Mouse (Mus musculus): ENCODE data around the gene Ptprt.
"Not testable (repeated sequence)": the region's sequence is repeated elsewhere in the genome, so short reads cannot be mapped to it uniquely, and the experiment has no call there.

The Ptprt gene

GRCm38 (mm10) chr2:161519671-161520070 is 1141.3 kb downstream of the Ptprt start:
- no peak for DNase-seq (ENCODE audit: low spot score)

- no peak for DNase-seq (ENCODE audit: low spot score)
Measured at GRCm38 (mm10) chr2:161516921-161517320, 1144.0 kb downstream of the Ptprt start.

- no peak for DNase-seq (ENCODE audit: low spot score)
Measured at GRCm38 (mm10) chr2:161513256-161513655, 1147.7 kb downstream of the Ptprt start.

GRCm38 (mm10) chr2:161511880-161512570 is 1148.9 kb downstream of the Ptprt start:
- DNase-seq (ENCODE audit: low spot score), result not testable (repeated sequence)

DNA sequence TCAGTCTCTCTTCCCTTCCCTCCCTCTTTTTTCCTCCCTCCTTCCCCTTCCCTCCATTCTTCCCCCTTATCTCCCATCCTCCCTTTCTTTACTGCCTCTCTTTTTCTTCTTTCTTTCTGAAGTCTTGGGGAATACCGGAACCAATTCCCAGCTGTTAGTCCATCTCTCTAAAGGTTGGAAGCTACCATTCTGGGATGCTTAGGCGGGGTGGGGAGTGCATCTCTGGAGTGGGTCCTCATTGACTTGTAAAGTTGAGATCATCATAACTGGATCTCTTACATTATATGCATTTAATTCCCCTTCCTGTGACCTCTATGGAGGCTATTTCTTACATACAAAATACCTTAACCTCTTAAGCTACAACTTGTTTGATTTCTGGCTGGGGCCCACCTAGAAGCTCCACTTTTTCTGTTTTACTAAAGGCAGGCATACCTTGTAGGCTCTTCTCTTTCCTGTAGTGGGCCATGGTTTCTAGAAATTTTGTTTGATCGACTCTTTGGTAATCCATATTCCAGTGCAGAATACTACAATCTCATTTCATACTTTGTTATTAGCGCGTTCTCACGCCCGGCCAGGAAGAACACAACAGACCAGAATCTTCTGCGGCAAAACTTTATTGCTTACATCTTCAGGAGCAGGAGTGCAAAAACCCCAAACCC is 1149.7 kb downstream of the Ptprt start:
- DNase-seq (ENCODE audit: low spot score), result no peak

GRCm38 (mm10) chr2:161499097-161499899 is 1161.6 kb downstream of the Ptprt start:
- DNase-seq (ENCODE audit: low spot score), result no peak

DNA sequence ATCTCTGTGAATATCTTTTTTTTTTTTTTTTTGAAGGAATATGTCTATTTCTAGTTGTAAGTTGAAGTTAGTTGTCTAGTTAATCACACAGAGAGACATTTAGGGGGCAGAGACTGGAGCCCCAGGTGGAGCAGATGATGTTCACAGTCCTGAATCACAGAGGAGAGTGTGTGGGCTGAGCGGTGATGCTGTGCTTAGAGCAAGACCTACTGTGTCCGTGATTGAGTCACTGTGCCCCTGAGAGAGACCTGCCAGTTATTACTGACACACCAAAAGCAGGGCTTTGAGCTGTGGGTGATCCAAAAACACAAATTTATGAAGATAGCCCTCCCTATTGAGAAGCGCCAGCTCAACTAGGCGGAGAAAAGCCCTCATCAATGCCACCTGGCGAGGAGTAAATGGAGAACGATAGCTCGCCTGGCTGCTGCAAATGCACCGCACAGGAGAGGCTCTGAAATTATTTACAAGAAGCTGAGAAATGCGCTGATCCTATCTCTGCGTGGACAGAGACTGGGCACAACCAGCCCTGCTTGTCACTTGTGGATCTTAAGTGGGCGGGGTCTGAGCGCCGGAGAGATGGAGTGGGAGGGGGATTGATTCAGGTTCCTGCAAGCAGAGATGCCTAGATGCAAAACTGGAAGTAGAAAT is 1162.4 kb downstream of the Ptprt start:
- DNase-seq (ENCODE audit: low spot score), result no peak

DNA sequence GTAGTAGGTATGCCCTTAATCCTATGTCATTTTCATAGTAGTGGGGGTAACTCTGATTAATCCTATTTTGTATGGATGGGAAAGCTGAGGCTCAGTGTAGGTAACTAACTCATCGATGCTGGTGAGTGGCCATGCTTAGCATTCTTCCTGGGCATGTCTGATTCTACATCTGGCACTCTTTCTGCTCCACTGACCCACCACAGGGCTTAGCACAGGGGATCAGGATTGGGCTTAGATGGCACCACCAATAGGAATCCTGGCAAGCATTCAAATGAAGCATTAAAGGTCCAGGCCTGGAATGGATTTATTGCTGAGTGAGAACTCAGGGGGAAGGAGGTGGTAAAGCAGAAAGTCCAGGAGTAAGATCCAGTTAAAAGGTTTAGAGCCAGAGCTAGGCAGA is 1179.2 kb downstream of the Ptprt start:
- DNase-seq (ENCODE audit: low spot score), result no peak

DNA sequence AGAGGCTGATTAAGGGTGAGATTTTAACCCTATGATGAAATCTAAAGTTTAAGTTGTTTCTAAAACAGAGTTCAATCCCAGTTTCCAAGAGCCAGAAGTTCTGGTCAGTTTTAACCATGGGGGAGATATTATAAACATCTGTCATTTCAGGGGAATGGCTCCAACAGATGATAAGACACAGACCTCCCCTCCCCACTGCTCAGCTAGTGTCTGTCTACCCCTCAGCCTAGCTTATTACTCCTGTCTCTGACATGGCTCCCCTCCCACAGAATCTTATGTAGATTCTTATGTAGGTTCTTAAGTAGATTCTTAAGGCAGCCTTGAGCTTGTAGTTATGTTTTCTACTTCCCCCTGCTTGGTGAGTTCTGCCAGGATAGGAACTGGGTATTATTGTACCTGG is 1180.5 kb downstream of the Ptprt start:
- no peak for DNase-seq (ENCODE audit: low spot score)
